Mouse (Mus musculus): ENCODE data around the gene Yaf2.

The Yaf2 gene

GRCm38 (mm10) chr15:93285244-93285643, 51.5 kb downstream of the Yaf2 start:
- DNase-seq (ENCODE audit: low spot score), result no peak

- no peak for DNase-seq (ENCODE audit: low spot score)
Observed at GRCm38 (mm10) chr15:93284326-93284725, 52.4 kb downstream of the Yaf2 start.

- no peak for DNase-seq (ENCODE audit: low spot score)
Observed at GRCm38 (mm10) chr15:93283349-93283748, 53.4 kb downstream of the Yaf2 start.

- peak; percentile 25 for DNase-seq (ENCODE audit: low spot score)
Observed at GRCm38 (mm10) chr15:93276276-93276675, 60.5 kb downstream of the Yaf2 start.

- no peak for DNase-seq (ENCODE audit: low spot score)
Observed at GRCm38 (mm10) chr15:93275623-93276022, 61.1 kb downstream of the Yaf2 start.

- DNase-seq (ENCODE audit: low spot score), result peak; percentile 100
Observed at GRCm38 (mm10) chr15:93274679-93275583, 61.8 kb downstream of the Yaf2 start, which contains the start of gene Gxylt1. TSS of gene Gxylt1 (minus strand) at chr15:93275179.

- no peak for DNase-seq (ENCODE audit: low spot score)
Observed at GRCm38 (mm10) chr15:93273788-93274678, 62.7 kb downstream of the Yaf2 start.

- DNase-seq (ENCODE audit: low spot score), result no peak
Observed at GRCm38 (mm10) chr15:93272948-93273347, 63.8 kb downstream of the Yaf2 start.

- no peak for DNase-seq (ENCODE audit: low spot score)
Observed at GRCm38 (mm10) chr15:93270289-93270855, 66.4 kb downstream of the Yaf2 start.

- no peak for DNase-seq (ENCODE audit: low spot score)
Observed at GRCm38 (mm10) chr15:93269572-93269971, 67.2 kb downstream of the Yaf2 start.

GRCm38 (mm10) chr15:93268001-93268400, 68.7 kb downstream of the Yaf2 start:
- no peak for DNase-seq (ENCODE audit: low spot score)

GRCm38 (mm10) chr15:93267479-93267878, 69.3 kb downstream of the Yaf2 start:
- no peak for DNase-seq (ENCODE audit: low spot score)

- no peak for DNase-seq (ENCODE audit: low spot score)
Observed at GRCm38 (mm10) chr15:93266361-93266760, 70.4 kb downstream of the Yaf2 start.

GRCm38 (mm10) chr15:93265728-93266127, 71.0 kb downstream of the Yaf2 start:
- no peak for DNase-seq (ENCODE audit: low spot score)

- DNase-seq (ENCODE audit: low spot score), result no peak
Observed at GRCm38 (mm10) chr15:93265231-93265630, 71.5 kb downstream of the Yaf2 start.

- DNase-seq (ENCODE audit: low spot score), result no peak
Observed at GRCm38 (mm10) chr15:93264221-93264620, 72.5 kb downstream of the Yaf2 start.

GRCm38 (mm10) chr15:93263566-93263965, 73.2 kb downstream of the Yaf2 start:
- DNase-seq (ENCODE audit: low spot score), result no peak

GRCm38 (mm10) chr15:93262818-93263217, 73.9 kb downstream of the Yaf2 start:
- DNase-seq (ENCODE audit: low spot score), result no peak

- DNase-seq (ENCODE audit: low spot score), result no peak
Observed at GRCm38 (mm10) chr15:93262274-93262673, 74.5 kb downstream of the Yaf2 start.

- DNase-seq (ENCODE audit: low spot score), result no peak
Observed at GRCm38 (mm10) chr15:93259933-93260332, 76.8 kb downstream of the Yaf2 start.

- DNase-seq (ENCODE audit: low spot score), result no peak
Observed at GRCm38 (mm10) chr15:93255295-93255694, 81.4 kb downstream of the Yaf2 start.

GRCm38 (mm10) chr15:93253172-93253571, 83.6 kb downstream of the Yaf2 start:
- no peak for DNase-seq (ENCODE audit: low spot score)

Measured in yolk sac, embryonic 10.5 days (tissue).